Mouse (Mus musculus): ENCODE measurements around the gene Tbl3. TPM values are rescaled to one million over a fixed set of nuclear protein-coding genes. Genes with fewer than 3 reads are reported as not detected.

Gene Tbl3
- total RNA-seq, 2 experiments from 2014 or later, result 18.0 to 20.1 TPM

DNA sequence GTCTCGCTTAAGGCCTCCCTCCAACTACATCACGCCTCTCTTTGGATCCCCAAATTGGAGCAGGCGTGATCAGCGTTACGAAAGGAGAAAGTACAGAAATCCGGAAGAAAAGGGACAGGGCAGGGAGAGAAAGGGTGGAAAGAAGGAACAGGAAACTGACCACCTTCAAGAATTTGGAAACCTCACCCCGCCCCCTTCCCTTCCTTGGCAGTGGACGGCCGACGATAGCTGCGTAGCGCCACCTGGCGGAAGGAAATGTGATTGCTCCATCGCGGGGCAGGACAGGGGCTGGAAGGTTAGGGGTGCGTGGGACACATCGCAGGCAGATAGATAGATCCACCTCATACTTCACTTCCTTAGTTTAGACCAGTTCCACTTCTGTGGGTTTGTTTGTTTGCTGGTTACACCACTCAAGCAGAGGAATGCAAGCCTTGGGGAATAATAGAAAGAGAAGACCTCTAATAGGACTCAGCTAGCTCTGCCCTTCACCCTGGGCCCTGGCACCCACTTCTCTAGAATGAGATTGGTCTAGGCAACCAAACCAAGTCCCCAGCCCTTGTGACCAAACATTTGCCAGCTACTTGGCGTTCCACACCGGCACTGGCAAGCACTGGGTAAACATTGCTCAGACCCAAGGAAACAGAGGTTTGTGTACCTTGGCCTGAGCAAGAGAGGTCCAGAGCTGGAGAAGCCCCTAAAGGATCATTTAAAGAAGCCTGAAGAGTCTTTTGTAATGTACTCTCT, 53.3 kb downstream of the Tbl3 start:
- peak; percentile 80 to 89 for DNase-seq

DNA sequence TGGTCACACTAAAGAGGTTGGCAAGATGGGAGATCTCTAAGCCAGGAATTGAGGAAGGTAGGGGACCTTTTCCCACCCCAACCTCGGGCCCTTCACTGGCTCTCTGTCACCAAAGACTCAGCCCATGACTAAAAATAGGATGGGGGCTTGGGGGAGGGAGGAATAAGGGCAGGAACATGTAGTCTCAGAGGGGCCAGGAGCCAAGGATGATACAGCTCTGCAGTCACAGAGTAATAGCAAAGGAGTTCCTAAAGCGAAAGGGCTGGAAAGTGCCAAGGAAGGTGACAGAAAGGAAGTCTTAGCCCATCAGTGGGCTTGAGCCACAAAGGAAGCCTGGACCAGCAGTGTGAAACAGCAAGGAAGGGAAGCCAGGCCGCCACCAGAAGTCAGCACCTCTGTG, 55.6 kb downstream of the Tbl3 start:
- peak in 1 of 2 experiments; percentile 10 for DNase-seq

DNA sequence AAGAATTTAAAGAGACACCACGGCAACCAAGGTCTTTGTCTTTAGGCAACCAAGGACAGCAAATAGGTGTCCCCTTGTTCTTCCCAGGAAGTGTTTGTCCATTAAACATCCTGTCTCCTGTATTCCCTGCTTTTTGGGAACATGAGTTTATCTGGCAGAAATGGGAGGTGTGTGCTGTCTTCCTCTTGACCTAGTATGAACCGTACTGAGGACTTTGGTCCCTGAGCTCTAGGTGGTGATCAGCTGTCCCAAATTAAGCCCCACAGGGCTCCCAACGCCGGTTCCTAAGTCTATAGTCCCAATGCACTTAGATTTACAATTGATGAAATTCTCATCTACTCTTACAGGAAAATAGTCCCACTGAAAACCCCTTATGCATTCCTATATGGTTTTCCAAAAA, 56.7 kb downstream of the Tbl3 start:
- DNase-seq, result no peak

DNA sequence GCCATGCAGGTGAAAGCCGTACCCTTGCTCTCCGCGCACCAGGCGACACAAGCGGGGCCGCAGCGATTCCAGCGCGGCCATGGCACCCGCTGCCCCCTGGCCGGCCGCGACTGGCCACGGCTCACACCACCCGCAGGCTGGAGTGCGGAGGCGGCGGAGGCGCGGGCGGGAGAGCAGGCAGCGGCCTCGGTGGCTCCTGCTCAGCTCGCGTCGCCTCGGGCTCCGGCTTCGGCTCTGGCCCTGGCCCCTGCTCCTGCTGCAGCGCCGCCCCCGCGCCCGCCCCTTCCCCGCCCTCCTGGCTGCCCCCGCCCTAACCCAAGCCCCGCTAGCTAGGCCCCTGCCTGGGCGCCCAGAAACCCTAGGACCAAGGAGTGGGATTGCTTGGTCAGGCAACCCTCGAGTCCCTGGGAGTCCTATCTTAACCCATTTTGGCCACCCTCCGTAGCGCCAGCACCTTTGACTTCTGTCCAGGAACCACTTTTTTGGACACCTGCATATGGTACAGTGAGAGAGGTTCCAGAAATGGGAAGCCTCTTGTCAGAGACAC, 57.3 kb downstream of the Tbl3 start, which contains the start of gene Slc9a3r2:
Gene Slc9a3r2 (minus strand): TSS at position 258 of the 547 bp plus-strand sequence.
- peak; percentile 77 to 80 for DNase-seq

DNA sequence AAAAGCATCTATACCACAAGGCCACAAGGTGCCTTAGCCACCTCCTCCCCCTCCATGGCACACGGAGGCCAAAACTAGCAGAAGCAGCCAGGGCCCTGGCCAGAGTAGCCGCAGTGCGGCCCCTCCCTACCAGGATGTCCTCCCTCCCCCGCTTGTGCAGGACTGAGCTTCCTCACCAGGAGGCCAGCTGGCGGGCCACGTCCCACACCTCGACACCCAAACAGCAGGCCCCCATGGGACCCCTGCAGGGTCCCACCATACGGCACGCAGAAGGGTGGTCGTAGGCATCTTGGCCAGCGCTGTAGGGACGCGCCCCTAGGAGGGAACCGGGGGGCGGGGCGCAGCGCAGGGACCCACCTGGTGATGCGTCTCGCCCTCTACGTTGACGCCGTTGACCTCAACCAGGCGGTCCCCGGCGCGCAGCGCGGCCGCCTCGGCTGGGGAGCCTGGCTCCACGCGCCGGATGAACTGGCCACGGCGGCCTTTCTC, 57.8 kb downstream of the Tbl3 start:
- peak; percentile 78 to 84 for DNase-seq

- DNase-seq, result peak in 1 of 2 experiments; percentile 30
Observed at GRCm38 (mm10) chr17:24648731-24649377, 58.6 kb downstream of the Tbl3 start.

Other genes with a start within 250 kb of the Tbl3 start
- gene E4f1, start 237.3 kb downstream of the Tbl3 start, total RNA-seq (2021), result 10 to 100 TPM in 1 of 2 experiments, 1 to 10 TPM in 1; 9.8 to 10.1 TPM
- gene Pgp, start 237.3 kb downstream of the Tbl3 start, total RNA-seq (2021), result 10 to 100 TPM; 40.1 to 43.5 TPM
- gene Bricd5, start 233.8 kb downstream of the Tbl3 start, total RNA-seq (2021), result not detected
- 10 to 100 TPM in 1 of 2 experiments, 1 to 10 TPM in 1; 8.1 to 10.3 TPM for gene Mlst8, start 228.6 kb downstream of the Tbl3 start, total RNA-seq (2021)
- under 1 TPM; 0.15 to 0.20 TPM for gene Caskin1, start 219.1 kb downstream of the Tbl3 start, total RNA-seq (2021)
- 10 to 100 TPM; 35.8 to 38.5 TPM for gene Traf7, start 179.7 kb downstream of the Tbl3 start, total RNA-seq (2021)
- gene Rab26, start 173.4 kb downstream of the Tbl3 start, total RNA-seq (2021), result not detected
- 10 to 100 TPM; 34.1 to 34.5 TPM for gene Pkd1, start 157.8 kb downstream of the Tbl3 start, total RNA-seq (2021)
- gene Tsc2, start 75.0 kb downstream of the Tbl3 start, total RNA-seq (2021), result 100 to 1,000 TPM; 104 to 108 TPM
- 1 to 10 TPM; 2.6 to 3.1 TPM for gene Nthl1, start 75.0 kb downstream of the Tbl3 start, total RNA-seq (2021)
- gene Slc9a3r2, start 57.3 kb downstream of the Tbl3 start, total RNA-seq (2021), result 100 to 1,000 TPM in 1 of 2 experiments, 10 to 100 TPM in 1; 88.2 to 103 TPM
- gene Npw, start 49.2 kb downstream of the Tbl3 start, total RNA-seq (2021), result not detected
- gene Zfp598, start 38.0 kb downstream of the Tbl3 start, total RNA-seq (2021), result 10 to 100 TPM; 16.4 to 17.2 TPM
- under 1 TPM in 1 of 2 experiments, not detected in 1; 0.17 TPM for gene Syngr3, start 17.7 kb downstream of the Tbl3 start, total RNA-seq (2021)
- 10 to 100 TPM; 24.0 to 24.3 TPM for gene Gfer, start 11.5 kb downstream of the Tbl3 start, total RNA-seq (2021)
- under 1 TPM; 0.77 to 0.99 TPM for gene Noxo1, start 11.4 kb downstream of the Tbl3 start, total RNA-seq (2021)
- not detected for gene Rnf151, start 10.4 kb upstream of the Tbl3 start, total RNA-seq (2021)
- 100 to 1,000 TPM; 701 to 738 TPM for gene Rps2, start 10.5 kb upstream of the Tbl3 start, total RNA-seq (2021)
- gene Ndufb10, start 16.8 kb upstream of the Tbl3 start, total RNA-seq (2021), result 1,000 to 10,000 TPM in 1 of 2 experiments, 100 to 1,000 TPM in 1; 976 to 1,178 TPM
- gene Rpl3l, start 20.2 kb upstream of the Tbl3 start, total RNA-seq (2021), result 100 to 1,000 TPM; 390 to 433 TPM
- 100 to 1,000 TPM; 181 to 183 TPM for gene Msrb1, start 29.0 kb upstream of the Tbl3 start, total RNA-seq (2021)
- gene Hs3st6, start 45.3 kb upstream of the Tbl3 start, total RNA-seq (2021), result under 1 TPM in 1 of 2 experiments, not detected in 1; 0.33 TPM
- gene Meiob, start 96.6 kb upstream of the Tbl3 start, total RNA-seq (2021), result under 1 TPM in 1 of 2 experiments, not detected in 1; 0.15 TPM
- 10 to 100 TPM; 86.0 to 91.0 TPM for gene Hagh, start 132.5 kb upstream of the Tbl3 start, total RNA-seq (2021)
- 10 to 100 TPM; 92.1 to 96.6 TPM for gene Fahd1, start 142.7 kb upstream of the Tbl3 start, total RNA-seq (2021)
- 10 to 100 TPM; 12.0 to 12.4 TPM for gene Igfals, start 158.3 kb upstream of the Tbl3 start, total RNA-seq (2021)
- 10 to 100 TPM; 20.0 to 21.3 TPM for gene Nubp2, start 178.7 kb upstream of the Tbl3 start, total RNA-seq (2021)
- gene Spsb3, start 179.0 kb upstream of the Tbl3 start, total RNA-seq (2021), result 10 to 100 TPM; 28.1 to 34.0 TPM
- gene Eme2, start 187.4 kb upstream of the Tbl3 start, total RNA-seq (2021), result 10 to 100 TPM; 18.4 to 22.3 TPM
- gene Mrps34, start 187.5 kb upstream of the Tbl3 start, total RNA-seq (2021), result 100 to 1,000 TPM in 1 of 2 experiments, 10 to 100 TPM in 1; 99.9 to 125 TPM
- gene Nme3, start 188.8 kb upstream of the Tbl3 start, total RNA-seq (2021), result 10 to 100 TPM; 33.8 to 36.0 TPM
- 10 to 100 TPM; 55.9 to 64.8 TPM for gene Mapk8ip3, start 229.3 kb upstream of the Tbl3 start, total RNA-seq (2021)

All from heart, adult 18-20 months (tissue).